Mouse (Mus musculus) lung, postnatal 0 days (tissue): ENCODE results near the gene Cideb. TPM values are rescaled to one million over a fixed set of nuclear protein-coding genes. Genes with fewer than 3 reads are reported as not detected.

Experiments used
- ATAC-seq: fragments of 200-750 bp; cut with Nextera tagmentation; 2 replicates; pipeline ENCODE4 v1.8.0; 2017; ENCODE audit warnings: moderate library complexity
- DNase-seq: peaks from one replicate; pipeline ENCODE4 v3.0.0-alpha.2; 2016; ENCODE audit warnings: low spot score
- H3K27ac ChIP-seq: fragments of 300-500 bp; sonication (generic); 2 replicates; pipeline ENCODE4 v1.5.1; 2014; ENCODE audit warnings: antibody characterized with exemption, mild to moderate bottlenecking, low read length, mixed read lengths
- H3K27me3 ChIP-seq: fragments of 300-500 bp; sonication (generic); replicated peaks from 2 replicates; pipeline ENCODE4 v1.6.1; 2014; ENCODE audit warnings: low read length, mixed read lengths; ENCODE audit not compliant: insufficient read depth
- H3K36me3 ChIP-seq: fragments of 300-500 bp; sonication (generic); 2 replicates; pipeline ENCODE4 v1.6.1; 2014; ENCODE audit warnings: low read length, mixed read lengths; ENCODE audit not compliant: insufficient read depth
- H3K4me1 ChIP-seq: fragments of 300-500 bp; sonication (generic); 2 replicates; pipeline ENCODE4 v1.6.1; 2014; ENCODE audit warnings: antibody characterized with exemption, low read depth, low read length, mixed read lengths; ENCODE audit not compliant: insufficient read depth
- H3K4me2 ChIP-seq: fragments of 300-500 bp; sonication (generic); replicated peaks from 2 replicates; pipeline ENCODE4 v1.6.1; 2014; ENCODE audit warnings: low read depth, mild to moderate bottlenecking, low read length, moderate library complexity, mixed read lengths
- H3K4me3 ChIP-seq: fragments of 300-500 bp; sonication (generic); 2 replicates; pipeline ENCODE4 v1.5.1; 2014; ENCODE audit warnings: low read depth, low read length
- H3K9ac ChIP-seq: fragments of 300-500 bp; sonication (generic); replicated peaks from 2 replicates; pipeline ENCODE4 v1.6.1; 2014; ENCODE audit warnings: low read depth, mild to moderate bottlenecking
- H3K9me3 ChIP-seq: fragments of 300-500 bp; sonication (generic); 2 replicates; pipeline ENCODE4 v1.6.1; 2016; ENCODE audit warnings: low read length, mixed read lengths
- CTCF ChIP-seq: IDR thresholded peaks from 2 replicates; pipeline ENCODE4 v1.5.1; 2016; ENCODE audit warnings: antibody characterized with exemption, mild to moderate bottlenecking
- EP300 ChIP-seq: IDR thresholded peaks from 2 replicates; pipeline ENCODE4 v1.6.1; 2016; ENCODE audit warnings: antibody characterized with exemption, mild to moderate bottlenecking, control low read depth
- WGBS: fragments of 180-500 bp; shearing (Covaris S2); extraction: QIAGEN DNeasy Blood & Tissue Kit; methylation state at CpG from one replicate; pipeline ENCODE4 v1.1.7; 2014; 5-methylcytosine and 5-hydroxymethylcytosine counted together
- polyA plus RNA-seq: library from polyadenylated mRNA; unstranded; fragments of >200 nt; fragmentation: Nextera tagmentation; extraction: Ambion mirVana; gene quantifications from 2 replicates; pipeline ENCODE4 v1.2.1, GENCODE M21; 2015

The Cideb gene
- polyA plus RNA-seq, 1 experiment from 2014 or later: 1.3 TPM

GRCm38 (mm10) chr14:55787731-55788130 lies 29.5 kb upstream of the Cideb start:
- Histone ChIP-seq H3K27me3 (0 out of 2 replicates have a peak, but pooled peaks cover 9% of the 10 kb centered on the region), H3K9ac (no peak overlapping the region), H3K36me3 (no peaks in the 10 kb centered on the region), H3K4me1 (peaks cover 8% of the 10 kb centered on the region; the same call in 1 of the 2 replicates), H3K4me3 (peak overlapping the region; percentile 38; the same call in 1 of the 2 replicates), H3K27ac (no peak overlapping the region), H3K4me2 (peak overlapping the region; percentile 75), H3K9me3 (no peaks in the 10 kb centered on the region)
- TF ChIP-seq EP300: no peak
- TF ChIP-seq CTCF: no peak
- WGBS: 31% methylated on average over 11 of the region's 11 CpGs
- DNase-seq: no peak
- ATAC-seq: no peak

- 0 out of 2 replicates have a peak, but pooled peaks cover 16% of the 10 kb centered on the region for H3K27me3 ChIP-seq
- 33% methylated on average over 6 of the region's 6 CpGs for WGBS
- H3K4me2 ChIP-seq: no peak overlapping the region
- no peak overlapping the region for H3K4me3 ChIP-seq
- H3K9me3 ChIP-seq: no peaks in the 10 kb centered on the region
- peak; percentile 41 for DNase-seq
- no peak overlapping the region for H3K27ac ChIP-seq
- H3K36me3 ChIP-seq: no peaks in the 10 kb centered on the region
- H3K9ac ChIP-seq: no peak overlapping the region
- H3K4me1 ChIP-seq: peaks cover 8% of the 10 kb centered on the region; the same call in 1 of the 2 replicates
- no peak for ATAC-seq
- peak; percentile 52 for TF ChIP-seq CTCF
- no peak for TF ChIP-seq EP300
Observed at GRCm38 (mm10) chr14:55785195-55785594, 26.9 kb upstream of the Cideb start.

DNA sequence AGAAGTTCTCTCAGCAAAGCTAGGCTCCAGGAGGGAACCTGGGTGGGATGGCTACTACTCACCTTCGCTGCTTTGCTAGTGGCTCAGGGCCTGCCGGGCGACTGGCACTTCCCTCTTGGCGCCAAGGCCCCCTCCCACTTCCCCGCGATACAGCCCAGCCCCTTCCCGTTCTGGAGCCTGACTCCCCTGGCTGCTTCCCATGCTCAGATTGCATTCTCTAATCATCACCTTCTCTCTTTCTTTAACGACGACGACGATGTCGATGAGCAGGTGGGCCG lies 25.6 kb upstream of the Cideb start, which contains the start of gene Adcy4:
TSS of gene Adcy4 (minus strand) at position 138 of the 278 bp plus-strand sequence.
- Histone ChIP-seq H3K4me1 (peaks cover 7% of the 10 kb centered on the region; the same call in 1 of the 2 replicates), H3K9me3 (no peaks in the 10 kb centered on the region), H3K4me2 (peak within 1 kb of the TSS; percentile 70), H3K27me3 (0 out of 2 replicates have a peak, but pooled peaks cover 16% of the 10 kb centered on the region), H3K36me3 (no peaks in the 10 kb centered on the region), H3K27ac (peak within 1 kb of the TSS; percentile 84), H3K9ac (peak within 1 kb of the TSS; percentile 27), H3K4me3 (peak within 1 kb of the TSS; percentile 49)
- no peak for DNase-seq
- WGBS: 10% methylated on average over 11 of the region's 13 CpGs
- TF ChIP-seq EP300 (no peak), CTCF (no peak)
- ATAC-seq: no peak

GRCm38 (mm10) chr14:55783171-55783957 lies 25.1 kb upstream of the Cideb start:
- Histone ChIP-seq H3K9me3 (no peaks in the 10 kb centered on the region), H3K27me3 (0 out of 2 replicates have a peak, but pooled peaks cover 13% of the 10 kb centered on the region), H3K4me1 (0 out of 2 replicates have a peak, but pooled peaks cover 4% of the 10 kb centered on the region), H3K4me2 (peak overlapping the region; percentile 70), H3K9ac (peak overlapping the region; percentile 27), H3K27ac (peak overlapping the region; percentile 84), H3K4me3 (peak overlapping the region; percentile 49), H3K36me3 (no peaks in the 10 kb centered on the region)
- peak; percentile 88 for DNase-seq
- WGBS: 4% methylated on average over 31 of the region's 31 CpGs
- TF ChIP-seq EP300 (0 out of 2 replicates have a peak, but pooled peaks have one; percentile 49), CTCF (0 out of 2 replicates have a peak, but pooled peaks have one; percentile 8)
- ATAC-seq: peak; percentile 75

GRCm38 (mm10) chr14:55782361-55782960 lies 24.2 kb upstream of the Cideb start:
- peak overlapping the region; percentile 84 for H3K27ac ChIP-seq

GRCm38 (mm10) chr14:55781310-55781709 lies 23.1 kb upstream of the Cideb start:
- peak overlapping the region; percentile 24; the same call in 1 of the 2 replicates for H3K4me3 ChIP-seq
- no peak overlapping the region for H3K9ac ChIP-seq
- WGBS: 17% methylated on average over 14 of the region's 14 CpGs
- 0 out of 2 replicates have a peak, but pooled peaks cover 7% of the 10 kb centered on the region for H3K27me3 ChIP-seq
- H3K9me3 ChIP-seq: no peaks in the 10 kb centered on the region
- H3K4me2 ChIP-seq: peak overlapping the region; percentile 48
- ATAC-seq: peak; percentile 78
- no peak for TF ChIP-seq EP300
- peak; percentile 100 for TF ChIP-seq CTCF
- no peaks in the 10 kb centered on the region for H3K36me3 ChIP-seq
- H3K27ac ChIP-seq: no peak overlapping the region
- peak; percentile 95 for DNase-seq
- H3K4me1 ChIP-seq: no peaks in the 10 kb centered on the region

More at GRCm38 (mm10) chr14:55782361-55782960, 24.2 kb upstream of the Cideb start:
- ATAC-seq (no peak), DNase-seq (no peak)
- no peak for TF ChIP-seq CTCF
- H3K9ac ChIP-seq: peak overlapping the region; percentile 5; the same call in 1 of the 2 replicates
- H3K4me2 ChIP-seq: peak overlapping the region; percentile 70
- no peaks in the 10 kb centered on the region for H3K9me3 ChIP-seq
- H3K4me3 ChIP-seq: peak overlapping the region; percentile 49
- 46% methylated on average over 9 of the region's 9 CpGs for WGBS
- no peaks in the 10 kb centered on the region for H3K36me3 ChIP-seq
- no peaks in the 10 kb centered on the region for H3K4me1 ChIP-seq
- 0 out of 2 replicates have a peak, but pooled peaks cover 7% of the 10 kb centered on the region for H3K27me3 ChIP-seq
